Mouse (Mus musculus) heart, postnatal 4 days (tissue): ENCODE results near the gene Sulf2. TPM values are rescaled to one million over a fixed set of nuclear protein-coding genes. Genes with fewer than 3 reads are reported as not detected.

ENCODE experiments used
- DNase-seq: peaks from one replicate; pipeline ENCODE4 v3.0.0; 2021
- total RNA-seq, 2 experiments: library from RNA; stranded (reverse); gene quantifications; 2 replicates each; pipeline ENCODE4 v1.2.3; 2021

Gene Sulf2
- total RNA-seq, 2 experiments from 2014 or later, result 124 to 129 TPM

DNA sequence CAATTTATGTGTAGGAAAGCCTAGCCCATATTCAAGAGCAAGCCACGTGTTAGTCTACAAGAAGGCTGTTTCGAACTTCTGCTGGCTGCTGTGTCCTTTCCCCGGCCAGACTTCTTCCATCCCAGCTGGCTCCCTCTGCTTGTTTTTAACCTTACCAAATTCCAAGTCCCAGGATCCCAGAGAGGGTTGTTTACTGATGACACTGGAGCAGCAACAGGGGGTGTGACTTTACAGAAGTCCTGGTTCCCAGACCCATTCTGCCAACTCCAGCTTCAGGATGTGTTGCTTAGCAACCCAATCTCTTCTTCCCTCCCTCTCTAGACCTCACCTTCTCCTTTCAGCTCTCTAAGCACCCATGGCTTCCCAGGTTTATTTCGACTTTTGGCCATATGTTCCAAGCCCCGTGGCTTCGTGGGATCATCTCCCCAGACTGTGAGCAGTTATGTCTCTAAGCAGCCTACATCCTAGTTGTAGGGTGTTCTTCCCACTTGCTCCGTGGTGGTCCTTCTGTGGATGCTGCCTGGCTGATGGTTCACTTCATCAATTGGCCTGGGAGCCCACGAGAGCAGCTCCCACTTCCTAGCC lies 20.2 kb upstream of the Sulf2 start:
- no peak for DNase-seq

DNA sequence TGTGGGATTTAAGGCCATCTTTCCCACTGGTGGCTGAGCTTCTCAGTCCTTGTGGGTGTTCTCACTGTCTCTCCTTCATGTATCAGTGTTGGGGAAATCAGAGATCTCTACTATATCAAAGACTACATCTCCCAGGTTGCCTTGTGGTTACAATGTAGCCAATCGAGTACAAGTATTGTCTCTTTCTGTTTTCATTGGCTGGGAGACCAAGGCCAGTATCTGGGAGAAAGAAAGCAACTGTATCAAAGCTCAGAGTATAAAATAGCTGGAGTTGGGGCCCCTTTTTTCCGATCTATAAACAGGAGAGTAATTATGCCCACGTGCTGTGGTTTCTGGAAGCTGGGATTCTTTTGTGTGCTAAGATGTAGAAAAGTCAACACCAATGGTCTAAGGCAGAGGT lies 19.7 kb upstream of the Sulf2 start:
- DNase-seq, result no peak

DNA sequence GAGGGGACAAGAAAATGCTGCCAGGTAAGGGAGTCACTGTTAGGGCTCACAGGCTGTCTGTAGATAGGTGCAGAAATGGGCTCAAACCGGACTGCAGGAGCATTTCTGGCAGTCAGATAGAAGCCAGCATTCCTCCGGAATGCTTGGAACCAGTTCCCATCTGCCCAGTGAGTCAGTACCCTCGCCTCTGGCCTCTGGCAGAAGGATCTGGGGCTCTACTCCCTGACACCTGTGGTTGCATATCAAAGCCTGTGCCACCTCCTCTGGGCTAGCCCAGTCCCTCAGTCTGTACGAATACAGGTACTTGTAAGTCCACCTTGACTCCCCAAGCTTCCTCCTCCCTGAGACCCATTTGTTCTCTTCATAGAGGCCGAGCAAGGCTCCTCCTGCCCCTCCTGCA lies 17.7 kb upstream of the Sulf2 start:
- no peak for DNase-seq

DNA sequence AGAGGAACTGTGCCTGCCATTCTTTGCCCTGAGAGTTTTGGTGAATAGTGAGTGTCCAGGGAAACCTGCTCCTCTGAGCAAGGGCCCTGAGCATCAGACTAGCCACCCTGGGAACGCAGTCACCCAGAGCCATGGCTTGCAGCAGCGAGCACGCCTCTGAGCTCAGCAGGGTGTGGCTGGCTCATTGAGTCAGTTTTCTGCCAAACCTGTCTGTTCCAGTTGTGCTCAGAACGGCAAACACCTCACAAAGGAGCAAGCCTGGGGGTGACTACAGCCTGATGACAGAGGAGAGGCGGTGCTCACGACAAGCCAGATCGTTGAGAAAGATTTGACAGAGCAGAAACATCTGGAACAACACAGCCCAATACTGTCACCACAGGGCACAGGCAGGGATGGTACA lies 14.7 kb upstream of the Sulf2 start:
- DNase-seq, result no peak

DNA sequence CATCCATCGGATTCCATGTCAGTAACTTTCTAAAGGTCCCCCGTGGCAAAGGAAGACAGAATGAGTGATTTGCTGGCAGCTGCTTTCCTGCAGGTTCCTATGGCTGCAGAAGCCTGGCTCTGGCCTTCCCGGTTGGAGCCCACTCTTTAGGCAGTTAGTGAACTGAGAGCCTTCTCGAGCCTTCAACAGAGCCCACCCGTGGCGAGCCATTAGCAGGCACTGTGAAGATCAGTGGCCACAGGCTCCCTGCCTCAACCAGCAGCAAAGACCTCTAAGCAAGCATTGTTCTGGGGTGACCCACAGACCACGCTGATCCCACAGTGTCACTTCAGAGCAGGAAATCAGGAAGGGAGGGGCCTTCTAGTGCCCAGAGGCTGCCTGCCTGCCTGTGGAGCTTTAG lies 13.4 kb upstream of the Sulf2 start:
- no peak for DNase-seq

DNA sequence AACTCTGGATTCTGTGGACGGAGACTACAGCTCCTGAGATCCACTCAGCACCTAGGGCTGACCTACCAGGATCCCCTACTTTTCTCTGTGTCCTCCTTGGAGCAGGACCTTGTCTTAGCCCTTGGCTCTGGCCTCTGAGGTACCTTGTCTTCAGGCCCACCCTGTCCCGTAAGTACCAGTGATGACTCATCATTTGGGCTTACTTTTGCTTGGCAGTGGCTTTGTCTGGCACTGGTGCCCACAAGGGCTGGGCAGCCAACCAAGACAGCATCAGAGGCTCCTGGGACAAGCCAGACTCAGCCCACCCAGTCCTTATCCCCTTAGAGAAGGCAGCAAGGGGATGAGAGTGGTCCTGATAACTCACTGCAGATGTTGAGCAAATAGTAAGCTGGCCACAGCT lies 11.9 kb upstream of the Sulf2 start:
- DNase-seq, result no peak

DNA sequence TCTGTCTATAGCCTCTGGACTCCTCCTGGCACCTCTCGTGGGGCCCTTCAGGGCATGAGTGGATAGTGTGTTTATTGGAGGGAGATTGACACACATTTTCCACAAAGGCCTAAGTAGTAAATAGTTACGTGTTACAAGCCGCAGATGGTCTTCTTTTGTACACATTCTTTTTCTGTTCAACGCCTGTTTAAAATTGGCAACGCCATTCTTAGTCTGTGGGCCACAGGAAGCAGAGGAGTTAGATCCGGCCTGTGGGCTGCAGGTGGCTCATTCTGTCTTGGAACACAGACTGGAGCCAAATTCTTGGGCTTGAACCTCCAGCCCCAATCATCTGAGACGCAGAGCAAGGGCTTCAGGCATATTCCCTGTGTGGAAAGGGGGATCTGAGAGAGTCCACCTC lies 9.9 kb upstream of the Sulf2 start:
- no peak for DNase-seq

DNA sequence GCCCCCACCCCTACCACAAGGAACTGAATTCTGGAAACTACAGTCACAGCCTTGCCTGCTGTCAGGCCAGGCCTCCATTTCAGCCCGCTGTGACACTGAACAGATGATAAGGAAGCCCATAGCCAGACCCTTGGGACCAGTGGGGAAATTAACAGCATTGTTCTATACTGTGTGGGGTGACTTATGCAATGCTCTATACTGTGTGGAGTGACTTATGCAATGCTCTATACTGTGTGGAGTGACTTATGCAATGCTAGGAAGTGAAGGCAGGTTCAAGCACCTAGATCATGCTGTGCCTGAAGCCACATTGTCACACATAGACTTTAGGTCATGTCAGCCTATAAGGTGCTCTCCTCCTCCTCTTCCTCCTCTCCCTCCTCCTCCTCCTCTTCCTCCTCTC lies 9.1 kb upstream of the Sulf2 start:
- no peak for DNase-seq

DNA sequence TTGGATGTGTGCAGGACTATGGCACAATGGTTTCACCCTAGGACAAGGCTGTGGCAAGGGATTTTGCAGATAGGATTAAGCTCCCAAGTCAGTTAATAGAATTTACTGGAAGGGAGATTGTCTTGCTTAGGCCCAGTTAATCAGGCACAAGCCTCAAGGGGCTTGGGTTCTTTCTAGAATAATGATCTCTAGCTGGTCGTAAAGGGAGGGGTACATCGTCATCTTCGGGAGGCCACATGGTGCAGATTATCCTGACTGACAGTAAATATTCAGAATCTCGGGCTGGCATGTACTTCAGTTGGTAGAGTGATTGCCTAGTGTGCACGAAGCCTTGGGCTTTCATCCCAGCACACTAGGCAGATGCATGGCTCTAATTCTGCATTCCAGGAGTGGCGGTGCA lies 8.5 kb upstream of the Sulf2 start:
- DNase-seq, result no peak

DNA sequence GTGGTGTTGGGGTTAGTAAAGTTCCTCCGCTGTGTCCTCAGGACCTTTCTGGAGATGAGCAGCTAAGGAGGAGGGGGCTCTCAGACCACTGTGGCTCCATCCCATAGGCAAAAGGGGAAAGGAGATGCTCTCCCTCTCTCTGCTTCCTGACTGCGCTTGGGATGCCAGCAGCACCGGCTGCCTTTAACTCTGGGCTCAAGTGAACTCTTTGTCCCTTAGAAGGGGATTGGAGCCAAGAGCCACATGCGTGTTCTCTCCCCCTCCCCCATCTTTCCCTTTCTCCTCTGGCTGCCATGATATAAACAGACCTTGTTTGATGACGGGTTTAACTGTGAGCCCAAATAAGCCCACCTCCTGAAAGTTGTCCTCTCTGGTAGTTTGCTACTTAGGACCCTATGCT lies 7.8 kb upstream of the Sulf2 start:
- no peak for DNase-seq

DNA sequence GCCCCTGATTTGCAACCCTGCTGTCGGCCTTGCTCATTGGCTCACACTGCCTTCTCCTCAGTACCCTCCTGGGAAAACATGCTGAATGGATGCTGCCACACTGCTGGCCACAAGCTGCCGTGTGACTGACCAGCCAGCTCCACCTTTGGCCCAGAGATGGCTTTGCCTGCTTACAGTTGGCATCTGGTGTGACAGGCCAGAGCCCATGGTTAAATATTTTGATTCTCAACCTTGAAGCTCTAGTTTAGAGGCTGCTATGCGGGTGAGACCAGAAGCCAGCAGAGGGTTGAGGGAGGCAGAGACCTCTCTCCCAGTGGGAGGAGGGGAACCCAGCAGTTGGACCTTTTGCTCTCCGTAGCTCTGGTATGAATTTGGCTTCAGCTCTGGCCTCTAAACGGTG lies 6.7 kb upstream of the Sulf2 start:
- DNase-seq, result no peak

DNA sequence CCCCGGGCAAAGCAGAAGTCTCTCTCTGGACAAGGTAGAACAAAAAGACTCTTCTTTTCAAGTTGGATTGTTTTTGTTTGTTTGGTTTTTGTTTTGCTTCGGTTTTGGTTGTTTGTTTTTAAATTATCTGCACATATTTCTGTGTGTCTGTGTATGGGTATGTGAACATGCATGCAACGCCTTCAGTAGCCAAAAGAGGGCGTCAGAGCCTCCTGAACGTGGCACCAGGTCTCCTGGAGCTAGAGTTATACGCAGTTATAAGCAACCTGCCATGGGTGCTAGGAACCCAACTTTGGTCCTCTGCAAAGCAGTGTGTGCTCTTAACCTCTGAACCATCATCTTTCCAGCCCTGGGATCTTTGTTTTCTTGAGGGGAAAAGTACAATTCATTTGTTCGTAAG lies 3.8 kb upstream of the Sulf2 start:
- no peak for DNase-seq

DNA sequence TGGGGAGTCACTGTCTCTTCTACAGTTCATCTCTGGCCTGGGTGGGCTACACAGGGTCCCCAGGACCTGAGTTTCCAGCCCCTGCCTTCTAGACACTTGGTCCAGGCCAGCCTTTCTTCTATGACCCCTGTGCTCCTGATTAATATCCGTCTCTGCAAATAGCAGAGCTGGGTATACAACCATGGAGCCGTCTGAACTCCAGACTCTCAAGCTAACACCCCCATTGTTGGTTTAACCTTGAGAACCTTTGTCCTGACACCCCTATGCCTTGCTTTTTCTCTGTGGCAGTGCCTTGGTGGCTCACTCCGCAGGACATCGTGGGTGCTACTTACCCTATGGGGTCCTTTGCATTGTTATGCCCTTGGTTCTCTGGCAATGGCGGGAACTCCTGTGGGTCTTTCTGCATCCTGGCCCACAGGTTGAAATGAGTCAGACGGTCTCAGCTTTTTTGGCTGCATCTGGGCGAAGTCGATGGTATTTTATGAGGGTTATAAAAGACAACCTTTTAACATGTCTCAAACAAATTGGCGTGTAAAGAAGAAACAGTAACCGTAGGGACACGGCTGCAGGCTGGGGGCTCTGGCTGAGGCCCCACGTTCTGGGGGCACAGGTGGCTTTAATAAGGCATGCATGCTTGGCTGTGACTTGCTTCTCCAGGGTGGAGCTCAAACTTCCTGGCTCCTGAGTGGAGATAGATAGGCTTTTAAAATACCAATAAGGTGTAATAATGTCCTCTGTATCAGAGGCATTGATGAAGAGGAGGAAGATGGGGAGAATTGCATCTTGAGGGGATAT lies 2.5 kb upstream of the Sulf2 start:
- DNase-seq, result no peak

DNA sequence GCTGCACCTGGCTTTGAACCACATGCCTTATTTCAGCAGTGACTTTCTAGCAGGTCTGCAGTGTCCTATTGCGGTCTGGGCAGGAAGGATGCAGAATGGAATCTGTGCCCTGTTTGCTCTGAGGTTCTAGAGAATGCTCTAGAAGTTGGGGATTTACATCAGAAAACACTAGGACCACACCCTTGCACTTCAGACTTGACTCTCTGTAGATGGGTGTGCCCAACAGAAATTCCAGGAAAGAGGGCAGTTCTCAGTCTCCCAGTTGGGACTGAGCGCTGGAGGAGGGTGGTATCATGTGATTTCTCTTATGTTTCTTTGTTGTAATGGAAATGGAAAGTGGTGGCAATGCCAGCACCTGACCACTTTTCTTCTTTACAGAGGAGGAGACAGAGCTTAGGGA lies 1.7 kb upstream of the Sulf2 start:
- DNase-seq, result no peak

DNA sequence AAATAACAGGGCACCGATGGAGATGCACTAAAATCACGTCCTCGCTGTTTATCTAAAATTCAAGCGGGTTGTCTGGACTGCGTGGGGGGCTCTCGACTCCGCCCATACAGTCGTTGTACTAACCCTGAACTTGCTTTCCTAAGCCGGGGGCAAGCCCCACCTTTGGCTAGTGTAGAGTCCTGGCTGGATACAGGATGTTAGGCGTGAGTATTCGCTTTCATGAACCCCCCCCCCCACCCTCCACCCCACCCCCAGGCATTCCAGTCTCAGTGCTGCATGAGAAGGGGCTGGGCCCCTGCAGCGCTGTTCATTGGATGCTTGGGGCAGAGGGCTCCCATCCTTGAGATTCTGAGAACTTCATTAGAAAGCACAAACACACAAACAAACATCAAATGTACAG lies 659 bp upstream of the Sulf2 start:
- no peak for DNase-seq

DNA sequence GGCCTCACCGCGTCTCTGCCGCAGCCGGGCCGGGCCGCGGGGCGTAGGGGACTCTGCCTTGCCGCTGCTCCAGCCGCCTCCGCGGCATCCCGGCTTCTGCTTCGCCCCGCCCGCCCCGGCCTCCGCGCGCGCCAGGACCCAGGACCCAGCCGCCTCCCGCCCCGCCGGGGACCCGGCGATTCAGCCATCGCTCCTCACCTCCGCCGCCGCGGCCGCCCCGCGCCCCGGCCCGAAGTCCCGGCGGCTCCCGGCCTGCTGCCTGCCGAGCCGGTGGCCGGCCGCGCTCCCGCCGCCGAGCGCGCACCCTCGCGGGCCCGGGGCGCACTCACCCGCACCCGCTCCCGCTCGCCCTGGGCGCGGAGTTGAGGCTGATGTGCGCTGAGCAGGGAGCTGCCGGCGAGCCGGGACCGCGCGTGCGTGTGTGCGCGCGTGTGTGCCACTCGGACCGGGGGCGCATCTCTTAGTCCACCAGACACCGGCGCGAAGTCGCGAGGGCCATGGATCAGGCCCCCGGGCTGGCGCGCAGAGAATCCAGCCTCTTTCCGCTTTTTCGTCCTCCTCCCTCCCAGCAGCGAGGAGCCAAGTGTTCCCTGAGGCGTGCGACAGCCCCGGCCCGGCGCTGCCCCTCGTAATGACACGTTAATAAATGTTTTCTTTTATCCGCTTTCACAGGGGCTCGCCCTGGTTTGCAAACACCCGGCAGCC lies 562 bp downstream of the Sulf2 start:
- peak; percentile 67 for DNase-seq

DNA sequence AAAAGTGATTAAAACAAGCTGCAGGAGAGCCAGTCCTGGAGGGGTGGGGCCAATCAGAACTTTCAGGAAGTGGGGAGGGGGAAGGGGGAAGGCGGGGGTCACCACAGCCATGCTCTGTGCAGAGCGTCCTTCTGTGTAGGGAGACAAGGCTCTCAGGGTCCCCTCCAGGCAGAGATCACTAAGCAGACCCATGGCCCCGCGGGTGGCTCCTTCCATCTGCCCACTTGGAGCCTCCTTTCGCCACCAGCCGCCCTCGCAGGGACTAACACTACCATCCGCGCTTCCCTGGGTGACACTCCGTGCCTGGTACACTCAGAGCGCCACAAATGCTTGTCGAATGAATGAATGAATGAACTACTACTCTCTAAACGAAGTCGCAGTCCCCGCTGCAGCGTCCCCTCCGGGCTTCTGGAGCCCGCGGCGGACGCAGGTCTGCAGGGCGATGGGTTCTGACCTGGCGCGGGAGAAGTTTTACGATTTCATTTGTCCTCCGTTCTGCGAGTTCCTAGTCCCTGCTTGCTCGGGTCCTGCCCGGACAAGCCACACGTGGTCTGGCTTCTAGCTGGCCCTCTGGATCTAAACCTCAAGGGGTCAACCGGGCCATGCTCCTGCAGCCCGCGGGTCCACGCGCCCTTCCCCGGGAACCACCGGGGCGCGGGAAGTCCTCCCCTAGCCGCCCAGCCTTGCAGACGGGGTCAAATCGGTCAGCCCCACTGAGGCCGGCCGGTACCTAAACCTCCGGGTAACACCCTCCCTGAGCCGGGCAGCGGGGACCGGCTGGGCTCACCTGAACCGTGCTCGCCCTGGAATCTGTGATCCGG lies 1.4 kb downstream of the Sulf2 start:
- peak; percentile 50 for DNase-seq

DNA sequence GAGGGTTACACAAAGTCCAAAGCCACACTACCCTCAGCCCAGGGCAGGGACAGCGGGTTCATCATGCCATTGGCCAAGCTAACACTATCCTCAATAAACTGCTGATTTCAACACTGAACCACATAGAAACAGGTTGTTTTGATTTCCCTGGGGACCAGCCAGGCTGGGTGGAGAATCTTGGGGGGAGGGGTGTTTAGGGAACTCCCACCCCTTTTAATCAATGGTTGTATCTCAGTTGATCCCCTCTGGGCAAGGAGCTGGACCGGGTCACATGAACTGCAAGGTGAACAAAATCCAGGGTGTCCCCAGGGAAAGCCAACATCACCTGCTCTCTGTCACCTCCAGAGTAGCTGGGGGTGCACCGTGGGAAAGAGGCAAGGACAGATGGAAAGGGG lies 2.1 kb downstream of the Sulf2 start:
- DNase-seq, result no peak

DNA sequence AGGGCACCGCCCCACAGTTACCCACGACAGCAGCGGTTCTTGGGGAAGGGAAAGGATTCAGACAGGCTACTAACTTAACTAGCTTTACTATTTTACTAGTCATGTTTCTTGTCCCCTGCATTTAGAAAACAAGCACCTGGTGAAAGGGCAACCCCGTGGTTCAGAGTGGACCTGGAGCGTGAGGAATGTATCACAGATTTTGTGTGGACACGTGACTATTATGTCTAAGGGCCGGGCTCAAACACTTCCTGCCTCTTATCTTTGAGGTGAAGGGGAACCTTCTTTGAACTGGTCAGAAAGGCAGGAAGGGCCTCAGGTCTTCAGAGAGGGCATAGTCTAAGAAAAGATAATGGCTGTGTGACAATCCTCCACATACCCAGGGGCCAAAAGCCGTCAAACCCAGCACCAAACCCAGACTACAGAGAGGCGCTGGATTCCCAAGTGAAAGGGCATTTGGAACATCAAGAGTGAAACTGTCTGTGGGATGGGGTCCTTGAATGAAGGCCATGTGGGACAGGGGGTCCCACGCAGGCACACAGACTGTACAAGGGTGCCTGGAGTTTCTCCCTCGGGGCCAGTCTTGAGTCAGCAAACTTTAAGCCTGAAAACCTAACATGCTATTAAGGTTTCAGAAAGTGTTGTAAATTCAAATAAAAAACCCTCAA lies 2.6 kb downstream of the Sulf2 start:
- DNase-seq, result no peak

DNA sequence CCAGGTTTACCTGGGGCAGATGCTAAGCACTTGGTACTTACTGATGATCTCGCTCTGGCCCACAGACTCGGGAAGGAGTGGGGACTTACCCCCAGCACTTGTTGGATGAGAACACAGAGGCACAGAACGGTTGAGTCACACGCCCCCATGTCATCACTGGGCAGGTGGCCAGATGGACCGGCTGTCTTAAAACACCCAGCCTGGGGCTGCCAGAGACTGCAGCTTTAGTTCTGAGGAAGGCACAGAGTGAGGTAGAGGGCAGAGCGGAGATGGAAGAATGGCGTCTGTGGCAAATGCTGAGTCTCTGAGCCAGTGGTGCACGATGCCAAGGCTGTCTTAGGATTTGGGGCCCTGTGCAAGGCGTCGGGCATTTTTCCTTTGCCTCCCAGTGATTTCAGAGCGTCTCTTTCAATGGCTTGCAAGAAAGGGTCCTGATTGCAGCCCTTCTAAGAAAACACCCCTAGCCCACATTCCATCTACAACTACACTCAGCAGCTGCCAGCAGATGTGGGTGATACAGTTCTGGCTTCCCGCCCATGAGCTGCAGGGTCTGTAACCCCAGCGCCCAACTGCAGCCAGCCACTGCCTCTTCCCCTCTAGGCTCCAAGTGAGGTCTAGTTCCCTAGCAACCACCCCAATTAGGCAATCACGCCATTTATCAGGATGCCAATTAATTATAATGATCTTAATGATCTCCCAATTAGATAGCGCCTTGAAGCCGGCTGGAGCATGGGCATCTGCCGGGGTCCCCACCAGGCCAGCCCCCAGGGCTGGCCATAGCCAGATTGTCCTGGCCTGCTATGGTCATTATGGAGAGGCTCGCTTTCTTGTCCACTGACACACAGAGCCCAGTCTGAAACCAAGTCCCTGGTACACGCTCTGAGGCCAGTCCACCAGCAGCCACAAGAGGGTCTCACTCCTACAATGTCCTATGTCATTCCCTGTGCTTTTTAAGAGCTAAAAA lies 3.7 kb downstream of the Sulf2 start:
- DNase-seq, result peak; percentile 92

DNA sequence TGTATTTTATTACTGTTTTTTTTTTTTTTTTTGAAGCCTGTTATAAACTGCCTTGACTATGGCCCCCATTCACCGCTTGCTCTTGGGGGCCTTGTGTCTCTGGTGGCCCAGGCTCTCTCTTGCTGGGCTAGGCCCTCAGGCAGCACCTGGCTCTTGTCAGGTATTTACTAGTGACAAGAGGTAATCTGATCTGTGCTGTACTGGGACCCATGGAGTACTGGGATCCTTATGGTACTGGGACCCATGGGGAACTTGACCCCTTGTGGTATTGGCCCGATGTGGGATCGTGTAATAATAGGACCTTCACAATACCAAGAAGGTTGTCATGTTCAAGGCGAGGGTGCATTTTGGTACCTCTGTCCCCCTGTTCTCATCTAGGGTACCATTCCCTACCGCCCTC lies 4.9 kb downstream of the Sulf2 start:
- DNase-seq, result no peak
